Mouse (Mus musculus): ENCODE measurements around the gene Dedd2. TPM values are rescaled to one million over a fixed set of nuclear protein-coding genes. Genes with fewer than 3 reads are reported as not detected.

The Dedd2 gene
- polyA plus RNA-seq, 1 experiment from 2014 or later, result 15.8 TPM

GRCm38 (mm10) chr7:25196107-25196506 is 24.3 kb downstream of the Dedd2 start:
- no peaks in the 10 kb centered on the region for H3K27me3 ChIP-seq (replicated peaks; ENCODE audit: control insufficient read depth, insufficient read depth, low read length)
- no peaks in the 10 kb centered on the region for H3K9me3 ChIP-seq (ENCODE audit: control insufficient read depth)
- H3K27ac ChIP-seq (ENCODE audit: low read depth, low read length), result no peak overlapping the region
- ATAC-seq, result no peak
- H3K4me3 ChIP-seq (ENCODE audit: low read depth, low read length), result no peak overlapping the region
- WGBS, result 84% methylated on average over 9 of the region's 9 CpGs
- 0 out of 2 replicates have a peak, but pooled peaks cover 2% of the 10 kb centered on the region for H3K4me1 ChIP-seq (replicated peaks; ENCODE audit: control insufficient read depth, insufficient read depth, low read length)
- no peak for TF ChIP-seq CTCF (IDR thresholded peaks at IDR 0.05; ENCODE audit: low read depth)
- no peak overlapping the region for H3K4me2 ChIP-seq (replicated peaks; ENCODE audit: low read depth)
- H3K9ac ChIP-seq (ENCODE audit: low read depth, low read length), result no peak overlapping the region
- no peaks in the 10 kb centered on the region for H3K36me3 ChIP-seq (ENCODE audit: control insufficient read depth, insufficient read depth)

- Histone ChIP-seq H3K4me1 (replicated peaks; ENCODE audit: control insufficient read depth, insufficient read depth, low read length) (0 out of 2 replicates have a peak, but pooled peaks cover 2% of the 10 kb centered on the region), H3K4me2 (replicated peaks; ENCODE audit: low read depth) (no peak overlapping the region), H3K27me3 (replicated peaks; ENCODE audit: control insufficient read depth, insufficient read depth, low read length) (no peaks in the 10 kb centered on the region), H3K4me3 (ENCODE audit: low read depth, low read length) (no peak overlapping the region), H3K36me3 (ENCODE audit: control insufficient read depth, insufficient read depth) (no peaks in the 10 kb centered on the region), H3K27ac (ENCODE audit: low read depth, low read length) (no peak overlapping the region), H3K9me3 (ENCODE audit: control insufficient read depth) (no peaks in the 10 kb centered on the region), H3K9ac (ENCODE audit: low read depth, low read length) (no peak overlapping the region)
- ATAC-seq, result no peak
- no peak for TF ChIP-seq CTCF (IDR thresholded peaks at IDR 0.05; ENCODE audit: low read depth)
- 70% methylated on average over 3 of the region's 3 CpGs for WGBS
These were observed 25.3 kb downstream of the Dedd2 start for GRCm38 (mm10) chr7:25195148-25195547.

GRCm38 (mm10) chr7:25192110-25192509 is 28.3 kb downstream of the Dedd2 start:
- no peaks in the 10 kb centered on the region for H3K27me3 ChIP-seq (replicated peaks; ENCODE audit: control insufficient read depth, insufficient read depth, low read length)
- no peak for TF ChIP-seq CTCF (IDR thresholded peaks at IDR 0.05; ENCODE audit: low read depth)
- no peak overlapping the region for H3K4me3 ChIP-seq (ENCODE audit: low read depth, low read length)
- H3K4me1 ChIP-seq (replicated peaks; ENCODE audit: control insufficient read depth, insufficient read depth, low read length), result no peaks in the 10 kb centered on the region
- H3K27ac ChIP-seq (ENCODE audit: low read depth, low read length), result no peak overlapping the region
- no peak overlapping the region for H3K4me2 ChIP-seq (replicated peaks; ENCODE audit: low read depth)
- H3K9me3 ChIP-seq (ENCODE audit: control insufficient read depth), result no peaks in the 10 kb centered on the region
- WGBS, result 77% methylated on average over 8 of the region's 8 CpGs
- H3K36me3 ChIP-seq (ENCODE audit: control insufficient read depth, insufficient read depth), result no peaks in the 10 kb centered on the region
- no peak overlapping the region for H3K9ac ChIP-seq (ENCODE audit: low read depth, low read length)
- ATAC-seq, result no peak

- Histone ChIP-seq H3K27me3 (replicated peaks; ENCODE audit: control insufficient read depth, insufficient read depth, low read length) (no peaks in the 10 kb centered on the region), H3K4me1 (replicated peaks; ENCODE audit: control insufficient read depth, insufficient read depth, low read length) (no peaks in the 10 kb centered on the region), H3K27ac (ENCODE audit: low read depth, low read length) (no peak overlapping the region), H3K4me2 (replicated peaks; ENCODE audit: low read depth) (no peak overlapping the region), H3K36me3 (ENCODE audit: control insufficient read depth, insufficient read depth) (no peaks in the 10 kb centered on the region), H3K4me3 (ENCODE audit: low read depth, low read length) (no peak overlapping the region), H3K9ac (ENCODE audit: low read depth, low read length) (no peak overlapping the region), H3K9me3 (ENCODE audit: control insufficient read depth) (no peaks in the 10 kb centered on the region)
- ATAC-seq, result no peak
- 76% methylated on average over 11 of the region's 11 CpGs for WGBS
- no peak for TF ChIP-seq CTCF (IDR thresholded peaks at IDR 0.05; ENCODE audit: low read depth)
These were observed 29.6 kb downstream of the Dedd2 start for GRCm38 (mm10) chr7:25190806-25191205.

- H3K27me3 ChIP-seq (replicated peaks; ENCODE audit: control insufficient read depth, insufficient read depth, low read length), result peaks cover 4% of the 10 kb centered on the region; the same call in 1 of the 2 replicates
- peak; percentile 63; the same call in 1 of the 2 replicates for ATAC-seq
- H3K36me3 ChIP-seq (ENCODE audit: control insufficient read depth, insufficient read depth), result no peaks in the 10 kb centered on the region
- no peaks in the 10 kb centered on the region for H3K4me1 ChIP-seq (replicated peaks; ENCODE audit: control insufficient read depth, insufficient read depth, low read length)
- no peak overlapping the region for H3K9ac ChIP-seq (ENCODE audit: low read depth, low read length)
- peak; percentile 99 for TF ChIP-seq CTCF (IDR thresholded peaks at IDR 0.05; ENCODE audit: low read depth)
- no peak overlapping the region for H3K27ac ChIP-seq (ENCODE audit: low read depth, low read length)
- H3K9me3 ChIP-seq (ENCODE audit: control insufficient read depth), result no peaks in the 10 kb centered on the region
- H3K4me3 ChIP-seq (ENCODE audit: low read depth, low read length), result no peak overlapping the region
- WGBS, result 27% methylated on average over 21 of the region's 21 CpGs
- H3K4me2 ChIP-seq (replicated peaks; ENCODE audit: low read depth), result no peak overlapping the region
These were observed 32.5 kb downstream of the Dedd2 start for GRCm38 (mm10) chr7:25187662-25188650.

GRCm38 (mm10) chr7:25184091-25184490 is 36.3 kb downstream of the Dedd2 start:
- ATAC-seq, result no peak
- Histone ChIP-seq H3K27me3 (replicated peaks; ENCODE audit: control insufficient read depth, insufficient read depth, low read length) (peaks cover 42% of the 10 kb centered on the region), H3K4me1 (replicated peaks; ENCODE audit: control insufficient read depth, insufficient read depth, low read length) (no peaks in the 10 kb centered on the region), H3K9me3 (ENCODE audit: control insufficient read depth) (no peaks in the 10 kb centered on the region), H3K9ac (ENCODE audit: low read depth, low read length) (no peak overlapping the region), H3K4me3 (ENCODE audit: low read depth, low read length) (no peak overlapping the region), H3K27ac (ENCODE audit: low read depth, low read length) (no peak overlapping the region), H3K36me3 (ENCODE audit: control insufficient read depth, insufficient read depth) (no peaks in the 10 kb centered on the region), H3K4me2 (replicated peaks; ENCODE audit: low read depth) (no peak overlapping the region)
- no peak for TF ChIP-seq CTCF (IDR thresholded peaks at IDR 0.05; ENCODE audit: low read depth)
- WGBS, result 74% methylated on average over 6 of the region's 6 CpGs

Data from intestine, postnatal 0 days (tissue).